Comparison of ENCODE assay signal across 8 mouse cellular contexts in the genomic region with DNA sequence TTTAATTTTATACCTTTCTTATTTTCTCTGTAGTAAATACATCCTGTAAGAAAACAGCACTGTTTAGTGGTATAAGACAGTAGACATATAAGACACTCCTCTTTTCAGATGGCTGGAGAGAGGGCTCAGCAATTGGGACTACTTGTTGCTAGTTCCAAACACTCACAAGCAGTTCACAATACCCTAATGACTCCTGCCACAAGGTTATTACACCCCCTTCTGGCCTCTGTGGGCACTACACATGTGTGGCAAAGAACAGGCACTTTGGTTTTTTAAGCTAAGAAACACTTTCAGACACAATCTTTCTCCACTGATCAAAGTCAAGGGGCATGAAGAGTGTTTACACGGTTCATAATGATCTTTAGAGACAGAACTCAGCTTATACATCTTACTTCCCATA.
DNase-seq lines count a peak whose midpoint lies in the region; ATAC-seq lines count a peak whose summit lies in the region.

No protein-coding gene starts in this region.

- H3K4me1 ChIP-seq in heart, embryonic 12.5 days (replicated peaks): no peaks in the 10 kb centered on the region

- WGBS in heart, embryonic 12.5 days: 11% methylated on average over 1 of the region's 1 CpGs

- H3K9me3 ChIP-seq in heart, embryonic 12.5 days (replicated peaks): 0 out of 2 replicates have a peak, but pooled peaks cover 2% of the 10 kb centered on the region

- H3K4me3 ChIP-seq in heart, embryonic 12.5 days: no peak overlapping the region

- H3K27me3 ChIP-seq in heart, embryonic 12.5 days (replicated peaks): no peaks in the 10 kb centered on the region

- no peak overlapping the region for H3K9ac ChIP-seq in heart, embryonic 12.5 days

- H3K27ac ChIP-seq in heart, embryonic 12.5 days (ENCODE audit: poor library complexity, severe bottlenecking): no peak overlapping the region

- no peak for ATAC-seq in heart, embryonic 12.5 days (ENCODE audit: insufficient number of reproducible peaks, low FRiP score)

- H3K36me3 ChIP-seq in heart, embryonic 12.5 days: no peaks in the 10 kb centered on the region

- peak; percentile 7 for DNase-seq in heart, postnatal 4 days
- peak; percentile 15 for DNase-seq in 3T3-L1 (ENCODE audit: low read depth, low spot score)
- DNase-seq in WW6 (ENCODE audit: low read depth, low spot score): peak; percentile 7
- DNase-seq in layer of hippocampus, adult 9-10 months (ENCODE audit: low spot score): peak; percentile 27
- DNase-seq in ovary, postnatal 36 days (ENCODE audit: low spot score): no peak
- no peak for DNase-seq in thymus, postnatal 0 days (ENCODE audit: low spot score)
- no peak for DNase-seq in urinary bladder, postnatal 4 days (ENCODE audit: low spot score in 2 of 2)

- H3K4me2 ChIP-seq in heart, embryonic 12.5 days: no peak overlapping the region

Comparison
In these comparisons a context has a peak if more than half of its experiments do, and no peak if none do; other contexts are left out.
1. DNase-seq: peak in heart, postnatal 4 days (single experiment), 3T3-L1 (single experiment), WW6 (single experiment) and layer of hippocampus, adult 9-10 months (single experiment); none in ovary, postnatal 36 days (single experiment), thymus, postnatal 0 days (single experiment) and urinary bladder, postnatal 4 days (0 of 2).